Mouse (Mus musculus) urinary bladder, postnatal 25 days (tissue): Measurements from ENCODE around the gene Milr1.
"Not testable (repeated sequence)": the region's sequence is repeated elsewhere in the genome, so short reads cannot be mapped to it uniquely, and the experiment has no call there.

Source experiments
- DNase-seq: peaks from one replicate; pipeline ENCODE4 v3.0.0; 2022; ENCODE audit warnings: low spot score

The Milr1 gene

GRCm38 (mm10) chr11:106730714-106731113 is 20.3 kb upstream of the Milr1 start:
- no peak for DNase-seq

- no peak for DNase-seq
Measured at GRCm38 (mm10) chr11:106736614-106737013, 14.4 kb upstream of the Milr1 start.

- DNase-seq: no peak
Measured at GRCm38 (mm10) chr11:106737178-106737621, 13.8 kb upstream of the Milr1 start.

GRCm38 (mm10) chr11:106739116-106739515 is 11.9 kb upstream of the Milr1 start:
- no peak for DNase-seq

GRCm38 (mm10) chr11:106740724-106741123 is 10.3 kb upstream of the Milr1 start:
- DNase-seq: not testable (repeated sequence)

- DNase-seq: no peak
Measured at GRCm38 (mm10) chr11:106741232-106741631, 9.8 kb upstream of the Milr1 start.

GRCm38 (mm10) chr11:106741826-106742225 is 9.2 kb upstream of the Milr1 start:
- no peak for DNase-seq

- DNase-seq: no peak
Measured at GRCm38 (mm10) chr11:106742388-106742841, 8.6 kb upstream of the Milr1 start.

- DNase-seq: no peak
Measured at GRCm38 (mm10) chr11:106744949-106745348, 6.1 kb upstream of the Milr1 start.

GRCm38 (mm10) chr11:106749557-106750120 is 1.4 kb upstream of the Milr1 start:
- DNase-seq: not testable (repeated sequence)

- DNase-seq: no peak
Measured at GRCm38 (mm10) chr11:106750121-106750751, 790 bp upstream of the Milr1 start, which contains the start of gene Pecam1. Gene Pecam1 (minus strand): TSS chr11:106750628.

- no peak for DNase-seq
Measured at GRCm38 (mm10) chr11:106752103-106752502, 1.1 kb downstream of the Milr1 start.

GRCm38 (mm10) chr11:106753314-106753713 is 2.3 kb downstream of the Milr1 start:
- no peak for DNase-seq

- no peak for DNase-seq
Measured at GRCm38 (mm10) chr11:106755583-106755982, 4.6 kb downstream of the Milr1 start.

- DNase-seq: no peak
Measured at GRCm38 (mm10) chr11:106759028-106759427, 8.0 kb downstream of the Milr1 start.

- no peak for DNase-seq
Measured at GRCm38 (mm10) chr11:106760511-106760910, 9.5 kb downstream of the Milr1 start.

GRCm38 (mm10) chr11:106762139-106762799 is 11.2 kb downstream of the Milr1 start:
- DNase-seq: no peak

GRCm38 (mm10) chr11:106762800-106763185 is 11.8 kb downstream of the Milr1 start:
- DNase-seq: no peak

- no peak for DNase-seq
Measured at GRCm38 (mm10) chr11:106766611-106767162, 15.7 kb downstream of the Milr1 start.

- no peak for DNase-seq
Measured at GRCm38 (mm10) chr11:106767516-106767915, 16.5 kb downstream of the Milr1 start.

- DNase-seq: no peak
Measured at GRCm38 (mm10) chr11:106770195-106770974, 19.4 kb downstream of the Milr1 start.

GRCm38 (mm10) chr11:106773061-106773460 is 22.0 kb downstream of the Milr1 start:
- DNase-seq: no peak
